Mouse (Mus musculus) adrenal gland, adult (tissue): ENCODE results near the gene Rhod.
A peak's percentile ranks its signal among the peaks of the same experiment; 100 is the strongest.
"Not testable (repeated sequence)": the region's sequence is repeated elsewhere in the genome, so short reads cannot be mapped to it uniquely, and the experiment has no call there.

Experiments
- DNase-seq, 2 experiments: peaks; one replicate each; pipeline ENCODE4 v3.0.0; 2022 to 2023; ENCODE audit warnings: low spot score in 1 of 2; ENCODE audit not compliant: inconsistent age in 2 of 2

The Rhod gene

DNA sequence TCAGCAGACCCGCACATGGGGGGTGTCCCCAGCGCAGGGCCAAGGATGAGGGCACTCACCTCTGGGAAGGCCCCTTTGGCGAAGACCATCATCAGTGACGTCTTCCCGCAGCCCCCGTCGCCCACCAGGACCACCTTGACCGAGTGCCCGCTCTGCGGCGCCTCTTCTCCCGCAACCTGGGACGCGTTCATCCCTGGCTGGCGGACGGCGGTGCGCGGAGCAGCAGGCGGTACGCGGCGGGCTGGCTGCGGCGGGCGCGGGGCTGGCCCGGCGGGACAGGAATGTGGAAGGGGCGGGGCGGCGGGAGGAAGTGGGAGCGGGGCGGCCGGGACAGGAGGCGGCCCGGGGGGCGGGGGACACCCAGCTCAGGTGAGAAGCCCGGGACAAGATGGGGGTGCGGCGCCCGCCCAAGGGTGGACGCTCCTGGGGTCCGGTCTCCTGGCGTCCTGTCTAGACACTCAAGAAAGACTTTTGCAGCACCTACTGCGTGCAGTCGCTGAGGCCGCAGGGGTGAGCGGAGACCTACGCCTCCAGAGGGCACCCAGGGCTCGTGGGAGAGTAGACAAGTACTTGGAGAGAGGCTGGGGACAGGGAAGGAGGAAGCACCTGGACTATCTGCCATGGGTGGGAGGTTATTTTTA, at the start of gene Rhod:
TSS of gene Rhod (minus strand) at position 272 of the 641 bp plus-strand sequence.
- DNase-seq: peak; percentile 84 to 93

DNA sequence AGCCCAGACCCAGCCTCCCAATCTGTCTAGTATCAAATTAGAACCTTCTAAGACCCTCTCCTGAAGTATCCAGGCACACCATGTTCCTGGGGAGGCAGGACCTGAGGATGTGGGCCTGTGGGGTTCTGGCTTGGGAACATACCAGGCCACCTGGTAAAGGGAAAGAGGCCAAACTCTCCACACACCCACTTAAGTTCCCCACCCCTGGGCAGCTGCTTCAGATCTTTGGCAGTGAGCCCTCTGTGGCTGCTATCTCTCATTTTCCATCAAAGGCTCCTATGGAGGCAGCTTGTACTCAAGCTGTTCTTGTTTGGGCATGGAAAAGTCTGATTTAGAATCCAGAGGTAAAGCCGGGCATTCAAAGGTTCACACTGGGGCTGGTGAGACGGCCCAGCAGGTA, 48.6 kb upstream of the Rhod start:
- no peak for DNase-seq

DNA sequence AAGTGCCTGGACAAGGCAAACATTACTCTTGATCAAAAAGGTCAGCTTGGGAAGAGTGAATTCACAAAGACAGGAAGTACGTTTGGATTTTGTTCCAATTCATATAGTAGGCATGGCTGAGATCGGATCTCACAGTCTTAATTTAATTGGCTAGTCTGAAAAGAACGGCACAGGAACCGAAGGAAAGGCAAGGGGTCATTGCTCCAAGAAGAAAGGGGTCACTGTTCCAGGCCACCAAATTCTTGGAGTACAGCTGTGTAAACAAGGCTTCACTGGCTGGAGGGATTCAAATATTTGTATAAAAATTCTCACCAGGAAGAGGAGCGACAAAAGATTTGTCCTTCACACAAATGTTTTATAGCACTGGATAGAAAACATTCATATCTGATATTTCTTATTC, 45.8 kb upstream of the Rhod start:
- no peak for DNase-seq

DNA sequence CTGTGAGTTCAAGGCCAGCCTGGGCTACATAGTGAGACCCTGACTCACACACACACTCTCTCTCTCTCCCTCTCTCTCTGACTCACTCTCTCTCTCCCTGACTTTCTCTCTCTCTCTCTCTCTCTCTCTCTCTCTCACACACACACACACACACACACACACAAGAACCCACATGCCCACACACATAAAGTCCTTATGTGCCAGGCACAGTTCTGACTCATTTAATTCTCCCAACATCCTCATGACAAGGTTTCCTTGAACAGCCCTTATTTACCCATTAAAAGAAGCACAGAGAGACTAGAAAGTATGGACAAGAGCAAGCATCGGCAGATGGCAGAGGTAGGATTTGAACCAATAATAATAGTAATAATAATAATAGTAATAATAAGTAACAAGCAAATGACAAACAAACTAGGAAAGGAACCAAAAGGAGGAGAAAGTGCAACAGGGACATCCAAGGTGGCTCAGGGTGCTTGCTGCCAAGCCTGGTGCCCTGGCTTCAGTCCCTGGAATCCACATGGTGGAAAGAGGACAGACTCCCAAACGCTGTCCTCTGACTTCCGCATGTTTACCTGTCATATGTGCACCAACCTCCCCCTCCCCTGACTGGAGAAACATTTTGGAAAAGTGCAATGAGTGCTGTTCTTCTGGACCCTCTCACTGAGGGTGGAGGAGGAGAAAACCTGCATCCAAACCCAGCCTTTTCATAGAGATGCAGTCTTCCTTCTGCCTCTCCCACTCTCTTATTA, 43.1 kb upstream of the Rhod start:
- peak in 1 of 2 experiments; percentile 68 for DNase-seq

DNA sequence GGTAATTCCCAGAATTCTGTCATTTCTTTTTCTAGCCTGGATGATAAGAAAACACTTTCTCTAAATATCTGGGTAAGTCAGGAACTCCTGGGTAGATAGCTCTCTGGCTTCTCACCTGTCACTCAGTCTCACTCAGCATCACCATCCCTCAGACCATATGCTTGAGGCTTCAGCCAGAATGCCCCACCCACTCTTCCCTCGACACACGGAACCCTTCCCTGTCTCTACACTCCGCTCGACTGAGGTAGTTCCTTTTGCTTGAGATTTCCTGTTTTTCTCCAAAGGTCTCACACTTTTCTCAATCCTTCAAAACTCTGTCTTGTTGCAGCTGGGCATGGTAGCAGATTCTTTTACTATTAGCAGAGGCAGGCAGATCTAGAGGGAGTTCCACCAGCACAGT, 42.1 kb upstream of the Rhod start:
- no peak for DNase-seq

DNA sequence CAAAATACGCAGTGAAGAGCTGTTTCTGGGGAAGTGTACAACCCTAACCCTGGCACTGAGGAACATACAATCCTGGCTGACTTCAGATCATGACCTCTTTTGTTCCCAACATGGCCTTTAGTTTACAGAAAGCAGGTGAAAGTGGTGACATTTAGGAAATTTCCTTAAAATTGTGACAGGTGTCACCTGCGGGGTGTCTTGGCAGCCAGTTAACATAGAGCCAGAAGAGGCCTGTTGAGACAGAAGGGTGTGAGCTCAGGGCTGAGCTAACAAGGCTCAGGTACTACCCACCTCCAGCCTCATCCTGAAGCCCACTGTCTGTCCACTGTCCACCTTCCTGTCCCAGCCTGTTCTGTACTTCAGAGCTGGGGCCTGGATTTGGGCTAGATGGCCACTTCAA, 40.8 kb upstream of the Rhod start:
- DNase-seq: no peak

DNA sequence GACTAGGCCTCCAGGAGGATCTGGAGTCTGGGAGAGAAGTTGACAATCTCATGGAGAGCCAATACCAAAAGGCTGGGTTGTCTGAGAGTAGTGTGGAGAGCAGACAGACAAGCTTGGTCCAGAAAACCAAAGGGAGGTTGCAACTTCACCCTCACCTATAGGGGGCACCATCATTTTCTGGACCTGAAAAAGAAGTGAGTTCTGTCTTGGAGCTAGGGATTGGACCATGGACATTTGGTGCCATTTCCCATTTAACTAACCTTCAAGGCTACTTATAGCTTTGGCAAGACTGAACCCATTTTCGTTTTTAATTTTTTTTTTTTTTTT, 38.9 kb upstream of the Rhod start:
- DNase-seq: no peak

DNA sequence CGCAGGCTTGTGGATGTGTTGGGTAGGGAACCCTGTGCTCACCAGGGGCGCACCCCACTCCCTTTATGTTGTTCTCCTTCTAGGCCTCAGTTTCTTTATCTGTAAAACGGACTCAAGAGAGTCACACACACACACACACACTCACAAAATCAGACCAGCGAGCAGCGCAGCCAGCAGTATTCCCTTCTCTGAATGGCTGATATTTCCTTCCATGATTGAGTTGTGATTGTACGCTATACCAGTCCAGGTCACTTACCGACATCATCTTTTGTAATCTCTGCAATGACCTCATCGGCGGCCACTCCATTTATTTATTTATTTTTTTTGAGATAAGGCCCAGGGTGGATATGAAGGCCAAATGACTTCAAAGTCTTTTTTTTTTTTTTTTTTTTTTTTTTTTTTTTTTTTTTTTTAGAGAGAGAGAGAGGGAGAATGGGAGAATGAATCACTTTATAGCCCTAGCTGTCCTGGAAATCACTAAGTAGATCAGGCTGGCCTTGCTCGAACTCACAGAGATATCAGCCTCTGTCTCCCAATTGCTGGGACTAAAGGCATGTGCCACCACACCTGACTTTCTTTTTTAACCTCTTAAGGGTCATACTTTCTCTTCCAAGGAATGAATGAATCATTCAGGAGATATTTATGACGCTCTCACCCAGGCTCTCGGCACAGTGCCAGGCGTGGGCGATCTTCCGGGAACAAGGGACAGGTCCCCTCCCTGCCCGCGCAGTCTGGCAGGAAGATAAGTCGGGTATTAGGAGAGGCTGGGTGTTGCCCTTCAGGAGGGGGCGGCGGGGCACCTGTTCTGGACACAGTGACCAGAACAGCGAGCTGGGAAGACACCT, 38.3 kb upstream of the Rhod start, which contains the start of gene Syt12:
TSS of gene Syt12 (minus strand) at position 103 of the 845 bp plus-strand sequence.
- peak; percentile 90 to 95 for DNase-seq

DNA sequence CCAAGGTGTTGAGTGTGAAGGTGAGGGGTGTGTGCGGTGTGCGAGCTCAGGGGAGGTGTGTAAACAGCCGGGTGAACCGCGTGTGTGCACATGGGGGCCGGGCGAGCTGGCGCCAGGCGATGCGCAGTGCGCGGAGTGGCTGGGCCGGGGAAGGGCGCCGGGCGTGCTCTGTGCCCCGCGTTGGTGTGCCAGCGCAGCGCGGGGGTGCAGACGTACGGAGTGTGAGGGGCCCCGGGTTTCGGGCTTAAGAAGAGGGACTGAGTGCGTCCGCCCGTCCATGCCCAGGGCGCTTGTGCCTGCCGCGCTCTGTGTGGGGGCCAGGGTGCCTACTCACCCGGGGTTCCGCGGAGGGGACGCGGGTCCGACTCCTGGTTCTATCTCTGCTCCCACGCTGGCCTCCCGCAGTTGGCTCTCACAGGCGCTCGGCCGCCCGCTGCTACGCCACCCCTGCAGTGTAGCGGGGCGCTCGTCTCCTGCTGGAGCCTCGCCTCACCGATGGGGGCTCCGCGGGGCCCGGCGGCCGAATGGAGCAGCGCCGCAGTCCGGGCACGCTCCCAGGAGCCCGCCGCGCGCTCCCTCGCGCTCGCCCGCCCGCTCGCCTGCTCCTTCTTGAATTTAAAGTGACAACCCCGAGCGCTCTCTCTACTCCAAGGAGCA, 37.5 kb upstream of the Rhod start:
- DNase-seq: peak; percentile 72 to 86

DNA sequence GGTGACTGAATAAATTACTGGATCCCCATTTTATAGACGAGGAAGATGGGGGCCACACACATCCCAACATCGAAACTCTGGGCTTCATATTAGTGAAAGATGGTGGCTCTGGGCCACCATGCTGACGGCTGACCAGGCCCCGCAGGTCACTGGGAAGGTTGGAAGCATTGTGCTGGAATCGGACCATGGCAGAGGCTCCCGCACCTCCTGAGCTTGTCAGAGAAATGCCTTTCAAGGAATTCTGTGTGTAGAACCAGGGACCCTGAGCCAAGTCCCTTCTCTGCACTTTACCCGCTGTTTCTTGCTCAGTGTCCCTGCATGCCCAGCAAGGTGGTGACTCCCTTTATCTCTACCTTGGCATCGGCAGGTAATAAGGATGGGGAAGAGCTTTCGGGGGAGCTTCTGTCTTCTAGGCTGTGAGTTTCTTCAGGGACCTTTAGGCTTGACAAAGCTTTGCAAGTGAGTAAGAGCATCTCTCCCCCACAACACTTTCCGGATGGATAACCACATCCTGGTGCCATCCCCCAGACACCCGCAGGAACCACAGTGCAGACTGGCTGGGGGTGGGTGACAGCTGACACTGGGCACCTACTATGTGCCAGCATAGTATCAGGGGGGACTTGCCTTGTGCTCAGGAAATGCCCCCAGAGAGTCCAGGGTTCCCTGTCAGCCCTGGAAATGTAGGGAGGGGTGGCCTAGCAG, 36.1 kb upstream of the Rhod start:
- DNase-seq: peak in 1 of 2 experiments; percentile 49

DNA sequence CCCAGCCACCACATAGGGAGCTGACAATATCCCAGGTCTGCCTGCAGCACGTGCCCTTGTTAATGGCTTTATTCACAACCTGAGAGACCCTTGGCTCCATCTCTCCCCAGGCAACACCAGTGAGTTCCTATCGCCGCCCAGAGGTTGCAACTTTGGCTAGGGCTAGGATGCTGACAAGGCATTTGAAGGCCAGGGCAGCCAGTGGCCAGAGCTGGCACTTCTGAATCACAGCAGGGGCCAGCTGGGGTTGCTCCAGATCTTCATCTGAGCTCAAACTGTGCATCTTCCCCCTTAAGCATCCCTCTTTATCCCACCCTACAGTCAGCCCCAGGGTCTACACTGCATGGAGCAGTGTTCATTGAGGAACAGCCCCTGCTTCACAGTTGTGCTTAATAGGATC, 35.5 kb upstream of the Rhod start:
- DNase-seq: peak in 1 of 2 experiments; percentile 66

DNA sequence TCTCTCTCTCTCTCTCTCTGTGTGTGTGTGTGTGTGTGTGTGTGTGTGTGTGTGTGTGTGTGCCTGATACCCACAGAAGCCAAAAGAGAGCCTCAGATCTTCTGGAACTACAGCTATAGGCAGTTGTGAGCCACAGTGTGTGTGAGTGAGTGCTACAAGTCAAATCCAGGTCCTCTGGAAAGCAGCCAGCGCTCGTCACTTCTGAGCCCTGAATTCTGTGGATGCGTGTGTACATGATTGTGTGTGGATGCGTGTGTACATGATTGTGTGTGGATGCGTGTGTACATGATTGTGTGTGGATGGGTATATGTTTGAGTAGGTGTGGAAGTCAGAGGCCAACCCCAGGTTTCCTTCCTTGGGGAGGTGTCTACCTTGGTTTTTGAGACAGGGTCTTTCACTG, 34.3 kb upstream of the Rhod start:
- DNase-seq: no peak

DNA sequence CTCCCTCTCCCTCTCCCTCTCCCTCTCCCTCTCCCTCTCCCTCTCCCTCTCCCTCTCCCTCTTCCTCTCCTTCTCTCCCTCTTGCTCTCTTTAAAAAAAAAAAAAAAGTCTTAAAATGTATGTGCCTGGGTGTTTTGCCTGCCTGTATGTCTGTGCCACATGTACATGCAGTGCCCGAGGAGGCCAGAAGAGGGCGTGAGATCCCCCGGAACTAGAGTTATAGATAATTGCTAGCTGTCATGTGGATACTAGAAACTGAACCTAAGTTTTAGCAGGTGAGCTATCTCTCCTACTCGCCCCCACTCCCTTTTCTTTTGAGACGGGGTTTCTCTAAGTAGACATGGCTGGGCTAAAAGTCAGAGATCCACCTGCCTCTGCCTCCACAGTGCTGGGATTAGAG, 29.1 kb upstream of the Rhod start:
- DNase-seq: peak; percentile 57 to 85

DNA sequence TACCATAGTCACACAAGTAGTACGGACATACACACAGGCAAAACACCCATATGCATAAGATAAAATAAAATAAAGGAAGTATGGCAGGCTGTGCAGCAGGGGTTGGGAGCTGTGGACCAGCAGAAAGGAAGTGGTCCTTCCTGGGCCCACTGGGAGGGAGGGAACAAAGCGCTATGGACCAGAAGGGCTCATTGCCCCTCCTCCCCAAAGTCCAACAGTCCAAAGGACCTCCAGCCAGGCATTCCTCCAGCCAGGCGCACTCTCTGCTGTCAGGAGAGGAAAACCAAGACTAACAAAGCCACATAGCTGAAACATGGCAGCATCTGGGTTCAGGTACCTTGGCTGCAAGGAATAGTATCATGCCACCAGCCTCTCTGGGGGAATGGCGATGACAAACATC, 25.4 kb upstream of the Rhod start:
- no peak for DNase-seq

DNA sequence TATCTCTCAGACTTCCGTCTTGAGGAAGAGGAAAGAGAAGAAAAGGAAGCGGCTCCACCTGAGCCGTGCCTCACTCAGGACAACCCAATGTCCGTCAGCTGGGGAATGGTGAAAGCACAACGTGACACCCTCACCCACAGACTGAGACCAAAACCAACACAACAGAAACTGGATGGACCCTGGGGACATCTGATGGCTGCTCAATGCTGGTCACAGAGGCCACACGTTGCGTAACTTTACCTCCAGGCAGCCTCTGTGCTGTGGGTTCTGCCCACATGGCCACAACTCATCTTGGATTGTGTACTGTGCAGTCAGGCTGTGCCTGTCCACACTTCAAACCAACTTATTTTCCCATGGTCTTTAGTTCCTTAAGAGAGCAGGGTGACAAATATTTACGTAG, 22.7 kb upstream of the Rhod start:
- DNase-seq: no peak

DNA sequence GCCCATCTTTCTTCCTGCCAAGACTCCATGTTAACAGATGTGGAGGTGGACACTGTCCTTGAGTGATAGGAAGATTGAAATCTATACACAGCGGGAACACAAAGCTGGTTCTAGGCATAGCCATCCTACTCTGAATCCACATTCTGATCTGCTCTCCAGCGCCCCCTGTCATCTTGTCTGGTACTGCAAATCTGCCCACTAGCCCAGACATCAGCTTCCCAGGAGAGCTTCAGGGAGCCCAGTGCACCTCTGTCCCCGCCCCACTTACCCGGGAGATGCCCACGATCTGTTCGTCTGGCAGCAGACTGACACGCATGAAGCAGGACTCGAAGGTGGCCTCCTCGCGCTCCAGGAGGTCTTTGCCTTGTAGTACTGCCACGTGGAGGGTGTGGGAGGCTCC, 17.0 kb upstream of the Rhod start:
- peak; percentile 64 to 88 for DNase-seq

DNA sequence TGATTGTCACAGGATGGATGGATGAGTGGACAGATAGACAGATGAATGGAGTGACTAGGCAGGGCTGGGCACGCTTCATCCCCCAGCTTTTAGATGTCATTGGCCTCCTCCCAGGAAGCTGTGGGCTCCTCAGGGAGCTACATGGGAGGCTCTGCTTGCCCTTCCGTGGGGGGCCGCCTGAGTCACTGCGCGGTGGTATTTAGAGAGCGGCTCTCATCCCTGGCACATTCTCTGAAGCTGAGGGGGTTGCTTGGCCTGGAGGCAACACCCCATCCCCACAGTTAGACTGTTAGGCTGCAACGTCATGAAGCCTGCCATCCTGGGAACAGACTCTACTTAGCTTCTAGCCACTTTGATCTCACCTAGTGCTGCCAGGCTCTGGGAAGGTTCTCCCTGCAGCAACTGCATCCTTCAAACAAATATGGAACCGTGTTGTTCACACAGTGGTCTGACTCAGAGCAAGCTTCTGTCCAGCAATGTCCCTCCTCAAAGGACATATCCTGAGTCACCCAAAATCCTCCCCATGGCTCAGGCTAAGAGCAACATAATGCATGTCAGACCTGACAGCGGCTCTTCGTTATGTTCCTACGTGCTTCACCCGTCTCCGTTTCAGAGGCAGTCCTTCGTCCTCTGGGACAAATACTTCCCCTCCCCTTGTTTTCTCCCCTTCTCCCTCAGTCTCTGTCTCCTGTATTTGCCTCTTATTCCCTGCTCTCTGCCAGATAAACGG, 16.0 kb upstream of the Rhod start:
- DNase-seq: peak; percentile 69 to 84

DNA sequence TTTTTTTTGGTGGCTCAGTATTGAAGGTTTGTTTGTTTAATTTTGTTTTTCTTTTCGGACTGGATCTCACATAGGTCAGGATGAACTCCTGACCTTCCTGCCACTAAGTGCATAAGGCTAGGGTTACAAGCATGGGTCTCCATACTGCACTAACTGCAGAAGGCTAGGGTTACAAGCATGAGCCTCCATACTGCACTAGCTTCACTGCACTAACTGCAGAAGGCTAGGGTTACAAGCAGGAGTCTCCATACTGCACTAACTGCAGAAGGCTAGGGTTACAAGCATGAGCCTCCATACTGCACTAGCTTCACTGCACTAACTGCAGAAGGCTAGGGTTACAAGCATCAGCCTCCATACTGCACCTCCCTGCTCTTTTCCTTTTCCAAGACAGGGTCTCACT, 14.8 kb upstream of the Rhod start:
- not testable (repeated sequence) for DNase-seq

DNA sequence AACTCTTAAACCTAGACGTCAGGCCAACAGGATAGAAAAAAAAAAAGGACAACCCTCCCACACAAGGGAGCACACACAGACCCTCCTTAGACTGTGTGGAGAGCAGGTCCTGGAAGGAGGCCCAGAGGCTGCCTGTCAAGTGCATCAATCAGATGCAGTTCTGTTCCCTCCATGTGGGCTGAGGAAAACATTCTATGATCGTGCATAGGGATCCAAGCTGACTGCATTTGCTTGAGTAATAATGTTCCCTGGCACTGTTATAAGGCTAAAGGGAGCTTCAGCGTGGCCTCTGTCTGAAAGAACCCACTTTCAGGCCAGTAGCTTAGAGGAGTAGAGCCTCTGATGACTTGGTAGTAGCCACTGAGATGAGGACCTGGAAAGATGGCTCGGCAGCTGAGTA, 13.3 kb upstream of the Rhod start:
- DNase-seq: peak in 1 of 2 experiments; percentile 60

DNA sequence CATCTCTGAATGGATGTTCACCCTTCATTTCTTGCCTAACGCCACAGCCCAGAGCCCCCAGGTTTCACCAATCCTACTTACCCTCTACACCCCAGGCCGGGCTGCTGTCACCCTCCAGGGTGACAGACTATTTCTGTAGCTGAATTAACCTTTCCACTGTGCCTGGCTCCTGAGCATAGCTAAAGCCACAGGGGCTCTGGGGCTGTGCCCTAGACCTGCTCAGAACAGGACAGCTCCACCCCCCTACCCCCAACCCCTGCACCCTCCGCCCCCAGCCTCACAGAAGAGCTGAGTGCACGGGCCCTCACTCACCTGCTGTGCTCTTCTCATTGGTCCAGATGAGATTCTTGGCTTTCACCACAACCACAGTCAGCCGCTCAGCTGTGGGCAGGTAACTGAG, 12.7 kb upstream of the Rhod start:
- DNase-seq: no peak
